Mouse (Mus musculus) cerebellum, adult 2 months (tissue): ENCODE data around the gene Prn.

Experiments used
- CTCF ChIP-seq: fragments of 200-500 bp; IDR thresholded peaks from 2 replicates; pipeline ENCODE4 v1.5.1; 2011; ENCODE audit warnings: low read depth, mild to moderate bottlenecking, control low read depth, low read length, moderate library complexity, borderline replicate concordance; ENCODE audit not compliant: insufficient read depth
- POLR2A ChIP-seq: fragments of 200-500 bp; IDR thresholded peaks from 2 replicates; pipeline ENCODE4 v1.6.1; 2011; ENCODE audit warnings: low read length, control low read depth, borderline replicate concordance; ENCODE audit not compliant: insufficient read depth

DNA sequence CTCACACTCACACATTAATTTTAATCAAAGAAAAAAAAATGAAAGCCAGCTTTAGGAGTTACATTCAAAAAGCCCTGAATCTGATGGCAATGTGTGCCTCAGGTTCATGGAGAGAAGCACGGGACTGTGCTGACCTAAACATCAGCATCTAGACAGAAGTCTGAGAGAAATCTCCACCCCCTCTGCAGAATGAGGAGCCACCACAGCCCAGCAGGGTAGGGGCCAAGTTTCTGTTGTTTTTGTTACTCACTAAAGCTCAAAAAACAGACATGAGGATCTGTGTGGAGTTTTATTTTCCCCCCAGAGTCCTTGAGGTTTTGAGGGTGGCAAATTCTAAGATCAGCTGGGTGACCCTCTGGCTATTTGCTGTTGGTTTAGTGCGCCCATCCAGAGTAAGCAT, 78.8 kb downstream of the Prn start:
- TF ChIP-seq CTCF (no peak), POLR2A (no peak)
